Mouse (Mus musculus) 3134 (cell line): ENCODE data around the gene Emx1.
"Not testable (repeated sequence)": the region's sequence is repeated elsewhere in the genome, so short reads cannot be mapped to it uniquely, and the experiment has no call there.

Source experiments
- DNase-seq: peaks from one replicate; pipeline ENCODE4 v3.0.0-alpha.2; 2011; ENCODE audit warnings: low spot score; ENCODE audit not compliant: insufficient read length; ENCODE audit errors: extremely low read depth

Emx1 gene

DNA sequence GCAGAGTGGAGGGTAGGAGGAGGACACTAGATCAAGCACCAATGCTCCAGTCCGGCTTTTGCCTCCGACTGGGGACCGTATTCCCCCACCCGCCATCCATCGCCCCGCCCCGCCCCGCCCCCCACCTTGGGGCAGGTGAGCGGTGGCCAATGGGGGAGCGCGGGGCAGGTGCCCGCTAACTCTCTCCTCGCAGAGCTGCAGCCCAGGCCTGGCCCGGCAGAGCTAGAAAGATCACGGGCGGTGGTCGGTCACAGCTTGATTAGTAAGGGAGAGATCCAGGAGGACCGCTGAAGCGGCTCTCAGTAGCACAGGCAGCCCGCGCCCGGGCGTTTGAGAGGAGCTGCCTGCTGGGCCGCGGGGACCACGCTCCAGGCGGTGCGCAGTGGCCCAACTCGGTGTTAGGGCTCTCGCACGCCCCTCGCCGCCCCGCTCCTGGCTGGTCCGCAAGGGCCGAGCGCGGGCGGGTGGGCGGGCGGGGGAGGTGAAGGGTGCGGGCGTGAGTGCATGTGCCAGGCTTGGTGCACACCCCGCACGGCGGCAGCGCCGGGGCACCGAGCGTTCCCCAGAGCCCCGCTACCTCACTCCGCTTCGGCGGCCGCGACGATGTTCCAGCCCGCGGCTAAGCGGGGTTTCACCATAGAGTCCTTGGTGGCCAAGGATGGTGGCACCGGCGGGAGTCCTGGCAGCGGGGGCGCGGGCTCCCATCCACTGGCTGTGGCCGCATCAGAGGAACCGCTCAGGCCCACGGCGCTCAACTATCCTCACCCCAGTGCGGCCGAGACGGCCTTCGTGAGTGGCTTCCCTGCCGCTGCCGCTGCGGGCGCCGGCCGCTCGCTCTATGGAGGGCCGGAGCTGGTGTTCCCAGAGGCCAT, at the start of gene Emx1:
TSS of gene Emx1 (plus strand) at position 99 of the 872 bp plus-strand sequence.
- DNase-seq, result no peak

DNA sequence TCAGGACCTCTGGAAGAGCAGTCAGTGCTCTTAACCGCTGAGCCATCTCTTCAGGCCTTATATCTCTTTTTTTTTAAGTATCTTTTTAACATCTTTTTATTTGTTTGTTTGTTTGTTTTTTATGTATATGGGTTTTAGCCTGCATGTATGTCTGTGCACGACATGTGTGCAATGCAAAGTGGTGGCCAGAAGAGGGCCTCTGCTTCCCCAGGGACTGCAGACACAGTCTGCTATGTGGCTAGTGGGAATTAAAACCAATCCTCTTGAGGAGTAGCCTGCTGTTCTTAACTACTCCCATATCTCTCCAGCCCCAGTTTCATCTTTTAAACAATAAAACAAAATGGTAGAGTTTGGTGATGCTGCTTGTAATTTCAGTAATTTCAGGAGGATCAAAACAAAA, 47.7 kb upstream of the Emx1 start:
- no peak for DNase-seq

DNA sequence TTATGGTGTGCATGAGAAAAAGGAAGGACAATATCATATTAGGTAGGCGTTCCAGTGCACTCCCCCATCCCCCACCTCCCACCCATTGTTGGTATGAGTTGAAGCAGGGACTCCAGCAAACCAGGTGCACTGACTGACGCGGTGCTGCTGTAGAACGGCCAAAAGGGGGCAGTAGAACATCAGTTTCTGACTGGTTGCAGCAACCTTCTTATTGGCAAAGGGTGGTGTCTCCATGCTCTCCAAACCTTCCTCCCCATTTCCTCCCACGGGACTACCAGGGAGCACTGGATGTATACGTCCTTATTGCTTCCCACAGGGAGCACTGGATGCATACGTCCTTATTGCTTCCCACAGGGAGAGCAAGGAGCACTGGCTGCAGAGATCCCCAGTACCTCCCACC, 46.2 kb upstream of the Emx1 start:
- DNase-seq, result peak; percentile 51

DNA sequence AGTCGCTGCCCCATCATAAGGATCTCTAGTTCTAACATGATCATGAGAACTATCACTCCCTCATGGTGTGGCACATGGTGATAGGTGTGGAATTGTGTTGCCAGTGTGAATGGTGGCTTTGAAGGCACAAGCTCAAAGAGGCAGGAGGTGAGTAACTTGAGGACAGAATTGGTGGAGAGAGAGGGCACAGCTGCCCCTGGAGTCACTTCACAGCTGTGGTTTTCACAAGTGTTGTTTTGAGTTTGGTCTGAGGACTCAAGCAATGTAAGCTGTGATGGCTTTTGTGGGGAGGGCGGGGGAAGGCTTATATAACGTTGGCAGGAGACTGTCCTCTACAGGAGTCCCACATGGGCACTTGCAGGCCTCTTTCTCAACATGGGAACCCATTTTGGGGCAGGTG, 42.8 kb upstream of the Emx1 start:
- no peak for DNase-seq

DNA sequence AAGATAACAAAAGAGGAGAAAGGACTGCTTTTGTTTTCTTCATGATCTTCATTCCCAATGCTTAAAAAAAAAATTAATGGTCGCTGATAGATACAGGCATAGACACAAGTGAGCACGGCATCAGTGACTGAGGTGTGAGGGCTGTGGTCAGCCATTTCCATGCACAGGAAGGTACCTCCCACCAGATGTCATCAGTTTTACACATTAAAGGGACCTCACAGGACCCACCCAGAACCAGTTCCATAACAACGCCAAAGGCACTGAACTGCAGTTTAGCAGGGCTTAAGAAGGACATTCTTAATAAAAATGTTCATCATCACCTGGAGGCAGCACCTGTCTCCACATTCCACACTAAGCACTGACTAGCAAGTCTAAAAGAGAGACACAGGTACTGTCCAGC, 39.6 kb upstream of the Emx1 start:
- DNase-seq, result no peak

DNA sequence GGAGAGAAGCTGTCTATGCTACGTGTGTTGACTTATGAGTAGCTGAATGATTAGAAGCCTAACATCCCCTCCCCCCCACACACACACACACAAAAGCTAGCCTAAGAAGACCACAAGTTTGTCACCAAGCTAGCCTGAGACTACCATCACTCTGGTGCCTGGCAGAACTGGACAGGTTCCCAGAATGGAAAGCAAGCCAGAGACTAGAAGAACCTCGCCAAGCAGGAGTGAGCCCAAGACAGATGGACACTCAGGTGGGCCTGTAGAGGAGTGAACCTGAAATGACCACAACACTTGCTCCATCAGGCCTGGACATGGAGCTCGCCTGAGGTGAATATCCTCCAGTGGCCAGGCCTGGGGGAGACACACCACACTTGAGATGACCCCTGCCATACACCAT, 36.9 kb upstream of the Emx1 start:
- DNase-seq, result no peak

DNA sequence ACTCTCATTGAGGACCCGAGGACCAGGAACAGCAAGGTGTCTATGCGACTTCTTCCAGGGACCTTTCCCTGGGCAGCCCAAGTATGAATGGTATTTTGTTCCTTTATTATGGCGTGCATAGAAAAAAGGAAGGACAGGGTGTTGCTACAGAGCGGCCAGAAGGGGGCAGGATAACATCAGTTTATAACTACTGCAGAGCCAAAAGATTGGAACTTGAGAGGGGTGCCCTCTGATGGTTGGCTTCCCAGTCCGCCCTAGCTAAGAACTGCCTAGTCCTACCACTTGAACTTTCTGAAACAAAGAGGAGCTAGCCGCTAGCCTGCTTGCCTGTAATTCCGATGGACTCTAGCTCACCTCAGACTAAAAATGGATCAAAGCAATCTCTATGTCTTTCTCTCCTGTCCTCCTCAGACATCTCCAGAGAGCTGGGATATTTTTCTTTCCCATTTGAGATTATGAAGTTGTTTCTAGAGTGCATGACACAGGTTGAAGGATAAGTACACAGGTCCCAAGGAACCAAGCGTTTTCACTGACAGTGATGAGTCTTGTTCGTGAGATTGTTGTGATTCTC, 33.2 kb upstream of the Emx1 start:
- DNase-seq, result peak; percentile 38

DNA sequence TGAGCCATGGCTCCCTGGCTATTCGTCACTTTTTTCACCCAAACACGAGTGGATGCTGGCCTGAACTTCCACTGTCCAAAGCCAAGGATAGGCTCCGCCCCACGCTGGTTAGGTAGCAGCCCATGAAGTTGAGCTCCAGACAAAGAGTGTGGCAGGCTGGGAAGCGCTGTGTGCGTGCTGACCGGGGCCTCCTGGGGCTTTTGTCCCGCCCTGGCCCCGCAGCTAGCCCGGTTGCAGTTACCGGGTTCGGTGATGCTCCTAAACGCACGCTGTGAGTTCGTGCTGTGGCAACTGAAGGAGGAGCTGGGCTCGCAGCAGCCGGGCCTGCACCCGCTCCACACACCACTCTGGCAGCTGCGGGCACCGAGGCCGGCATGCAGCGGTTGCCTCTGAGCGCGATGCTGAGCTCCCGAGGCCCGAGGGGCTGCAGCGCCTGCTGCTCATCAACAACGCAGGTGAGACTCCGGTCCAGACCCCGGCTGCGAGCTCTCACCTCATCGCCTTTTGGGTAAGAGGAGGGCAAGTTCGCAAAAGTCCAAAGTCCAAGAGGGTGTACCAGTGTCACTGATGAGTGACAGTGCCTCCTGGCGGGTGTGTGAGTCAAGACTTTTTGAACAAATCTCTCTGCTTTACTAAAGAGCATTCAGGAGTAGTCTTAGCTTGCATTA, 32.2 kb upstream of the Emx1 start:
- peak; percentile 80 for DNase-seq

DNA sequence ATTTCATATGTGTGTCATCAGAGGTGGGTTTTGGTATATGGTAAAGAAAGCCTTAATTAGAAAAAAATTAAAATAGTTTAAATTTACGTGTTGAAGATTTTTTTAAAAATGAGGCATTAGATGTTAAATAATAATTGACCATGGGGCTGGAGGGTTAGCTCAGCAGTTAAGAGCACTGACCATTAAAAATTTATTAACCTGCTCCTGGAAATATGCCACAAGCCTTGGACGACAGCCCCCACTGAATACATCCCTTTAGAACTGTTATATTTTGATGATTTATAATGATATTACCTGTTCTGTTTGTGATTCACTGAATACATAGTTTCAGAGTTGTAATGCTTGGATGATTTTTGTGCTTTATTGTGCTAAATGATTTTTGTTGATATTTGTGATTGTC, 30.7 kb upstream of the Emx1 start:
- not testable (repeated sequence) for DNase-seq

DNA sequence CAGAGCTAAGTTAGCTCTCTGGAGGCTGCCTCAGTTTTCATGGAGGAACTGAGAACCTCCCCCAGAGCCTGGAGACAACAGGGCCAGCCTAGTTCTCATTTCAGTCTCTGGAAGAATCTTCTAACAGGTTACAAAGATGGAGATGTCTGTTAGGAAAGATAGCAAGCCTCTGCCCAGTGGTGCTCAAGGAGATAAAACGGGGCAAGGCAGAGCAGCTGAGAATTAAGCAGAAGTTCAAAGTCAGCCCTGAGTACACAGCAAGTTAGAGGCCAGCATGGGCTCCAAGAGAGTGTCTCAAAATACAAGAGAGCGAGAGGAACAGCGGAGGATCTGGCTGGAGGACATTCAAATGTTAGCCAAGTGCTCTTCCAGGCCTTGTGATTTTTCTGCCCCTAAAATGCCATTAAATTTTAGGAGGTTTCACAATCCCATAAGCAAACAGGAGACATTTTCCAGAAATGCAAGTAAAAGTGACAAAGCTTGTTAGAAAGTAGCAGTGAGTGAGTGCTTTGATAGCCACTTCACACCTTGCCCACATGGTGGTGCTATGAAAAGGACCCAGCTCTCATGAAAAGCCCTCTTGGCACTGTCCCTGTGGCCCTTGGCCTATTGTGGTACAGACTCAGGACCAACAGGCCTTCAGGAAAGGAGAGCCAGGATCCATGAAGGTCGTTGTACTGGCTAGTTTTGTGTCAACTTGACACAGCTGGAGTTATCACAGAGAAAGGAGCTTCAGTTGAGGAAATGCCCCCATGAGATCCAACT, 29.0 kb upstream of the Emx1 start:
- DNase-seq, result not testable (repeated sequence)

DNA sequence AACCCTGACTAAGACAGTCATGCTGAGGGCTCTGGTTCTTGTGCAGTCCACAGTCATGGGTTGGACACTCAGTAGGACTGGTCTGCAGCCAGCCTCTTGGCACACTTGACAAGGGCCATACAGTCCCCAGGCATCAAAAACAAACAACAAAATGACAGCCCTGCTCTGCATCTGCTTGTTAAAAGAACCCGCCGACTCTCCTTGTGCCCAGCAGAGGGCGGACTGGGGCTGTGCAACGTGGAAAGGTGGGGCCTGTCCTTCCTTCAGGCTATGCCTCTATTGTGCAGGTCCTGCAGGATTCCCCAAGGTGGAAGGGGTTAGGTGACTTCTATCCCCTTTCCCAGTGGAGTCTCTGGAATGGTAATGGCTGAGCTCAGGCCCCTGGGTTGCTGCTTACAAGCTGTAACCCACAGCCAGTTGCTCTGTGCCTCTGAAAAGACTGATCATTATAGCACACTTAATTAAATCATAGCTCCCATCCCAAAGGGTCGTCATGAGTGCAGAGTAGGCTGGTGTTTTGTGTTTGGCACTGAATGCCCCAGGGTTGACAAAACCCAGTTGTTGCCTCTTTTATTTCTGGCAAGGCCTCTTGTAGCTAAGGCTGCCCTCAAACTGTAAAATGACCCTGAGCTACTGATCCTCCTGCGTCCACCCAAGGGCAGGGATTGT, 28.0 kb upstream of the Emx1 start:
- DNase-seq, result peak; percentile 21

DNA sequence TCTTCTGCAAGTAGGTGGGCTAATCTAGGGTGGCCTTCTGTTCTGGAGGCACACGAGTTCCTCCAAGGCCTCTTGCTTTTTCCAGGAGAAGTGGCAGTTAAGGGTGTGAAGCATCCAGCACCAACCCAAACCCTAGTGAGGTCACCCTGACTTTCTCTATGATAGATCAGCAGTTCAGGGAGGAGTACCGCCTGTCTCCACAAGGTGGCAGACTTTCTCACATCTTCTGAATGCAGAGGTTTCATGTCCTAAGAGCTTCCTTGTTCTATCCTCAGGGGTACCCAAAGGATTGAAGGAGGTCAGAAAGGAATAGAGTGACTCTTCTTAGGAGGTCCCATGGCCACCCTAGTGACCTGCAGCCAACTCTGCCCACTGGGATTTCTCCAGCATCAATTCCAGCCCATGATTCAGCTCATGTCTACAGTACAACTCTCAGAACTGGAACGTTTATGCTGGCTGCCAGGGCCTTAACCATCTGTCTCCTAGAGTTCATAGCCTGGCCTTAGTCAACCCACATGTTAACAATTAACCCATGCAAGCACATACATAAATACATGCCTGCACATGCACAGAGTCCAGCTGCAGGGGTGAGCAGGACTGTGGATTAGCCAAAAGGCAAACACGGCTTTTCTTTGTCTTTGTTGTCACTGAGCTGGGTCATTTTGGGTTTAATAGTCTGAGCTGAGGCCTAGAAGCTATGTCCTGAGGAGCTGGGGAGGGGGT, 26.9 kb upstream of the Emx1 start:
- DNase-seq, result peak; percentile 32

DNA sequence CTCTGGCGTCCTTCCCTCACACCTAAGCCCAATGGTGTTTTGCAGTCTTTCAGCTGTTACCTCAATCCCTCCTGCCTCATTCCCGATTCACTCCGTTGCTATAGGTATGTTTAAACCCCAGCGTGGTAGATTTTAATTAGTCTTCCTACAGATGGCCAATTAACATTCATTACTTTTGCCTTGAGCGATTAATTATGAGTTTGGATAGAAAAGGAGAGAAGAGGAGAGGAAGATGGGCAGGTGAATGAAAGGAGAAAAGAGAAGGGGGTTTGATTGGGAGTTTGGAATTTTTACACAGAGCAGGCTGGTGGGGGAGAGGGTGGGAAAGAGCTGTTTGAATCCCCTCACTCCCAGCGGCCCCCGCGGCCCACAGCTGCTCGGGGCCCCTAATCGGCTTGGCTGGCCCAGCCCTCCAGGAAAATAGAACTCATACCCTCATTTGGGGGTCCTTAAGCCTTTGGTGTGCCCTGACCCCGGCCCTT, 21.8 kb upstream of the Emx1 start:
- DNase-seq, result no peak

DNA sequence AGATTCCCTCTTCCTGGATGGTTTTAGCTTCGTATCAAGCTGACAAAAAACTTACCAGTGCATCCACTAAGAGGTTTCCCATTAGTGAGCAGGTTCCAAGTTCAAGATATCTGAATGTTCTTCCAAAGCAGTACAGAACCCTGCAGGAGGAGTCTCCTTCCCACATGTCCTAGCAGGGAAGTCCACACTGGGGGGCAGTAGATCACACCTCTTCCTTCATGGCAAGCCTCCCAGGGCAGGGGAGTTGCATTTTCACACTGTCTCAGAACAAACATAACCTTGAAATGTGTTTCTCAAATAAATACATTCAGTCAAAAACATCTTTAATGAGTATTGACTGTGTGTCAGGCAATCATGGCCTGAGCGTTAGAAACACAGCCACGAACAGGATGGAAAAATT, 7.7 kb upstream of the Emx1 start:
- DNase-seq, result no peak

DNA sequence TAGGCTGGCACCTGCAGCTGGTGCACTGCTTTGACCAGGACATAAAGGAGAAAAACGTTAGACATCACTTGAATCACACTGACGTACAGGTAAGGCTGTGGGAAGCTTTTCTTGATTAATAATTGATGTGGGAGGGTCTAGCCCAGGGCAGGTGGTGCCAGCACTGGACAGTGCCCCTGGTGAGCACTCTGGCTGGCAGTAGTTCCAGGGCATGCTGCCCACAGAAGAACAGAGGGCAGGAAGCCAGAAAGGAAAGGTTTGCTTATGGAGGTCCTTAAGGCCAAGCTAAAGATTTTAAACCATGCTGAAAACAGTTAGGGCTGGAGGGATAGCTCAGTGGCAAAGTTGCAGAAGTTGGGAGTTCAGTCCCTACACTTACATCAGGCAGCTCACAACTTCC, 7.2 kb upstream of the Emx1 start:
- no peak for DNase-seq

DNA sequence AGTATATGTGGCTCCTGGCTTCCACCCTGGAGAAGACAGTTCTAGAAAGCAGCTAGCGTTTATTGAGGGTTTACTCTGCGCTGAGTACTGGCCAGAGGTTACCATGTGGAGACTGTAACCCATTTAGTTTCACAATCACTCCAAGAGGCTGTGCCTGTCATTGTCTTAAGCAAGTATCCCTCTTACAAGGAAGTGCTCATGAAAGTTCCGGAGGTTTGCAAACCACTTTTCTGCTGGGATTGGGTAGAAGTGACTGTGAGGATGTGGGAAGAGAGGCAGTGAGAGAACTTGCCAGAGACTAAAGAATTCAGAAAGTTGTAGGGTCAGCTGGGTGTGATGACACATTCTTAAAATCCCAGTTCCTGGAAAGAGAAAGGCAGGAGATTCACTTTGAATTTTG, 3.3 kb upstream of the Emx1 start:
- no peak for DNase-seq

DNA sequence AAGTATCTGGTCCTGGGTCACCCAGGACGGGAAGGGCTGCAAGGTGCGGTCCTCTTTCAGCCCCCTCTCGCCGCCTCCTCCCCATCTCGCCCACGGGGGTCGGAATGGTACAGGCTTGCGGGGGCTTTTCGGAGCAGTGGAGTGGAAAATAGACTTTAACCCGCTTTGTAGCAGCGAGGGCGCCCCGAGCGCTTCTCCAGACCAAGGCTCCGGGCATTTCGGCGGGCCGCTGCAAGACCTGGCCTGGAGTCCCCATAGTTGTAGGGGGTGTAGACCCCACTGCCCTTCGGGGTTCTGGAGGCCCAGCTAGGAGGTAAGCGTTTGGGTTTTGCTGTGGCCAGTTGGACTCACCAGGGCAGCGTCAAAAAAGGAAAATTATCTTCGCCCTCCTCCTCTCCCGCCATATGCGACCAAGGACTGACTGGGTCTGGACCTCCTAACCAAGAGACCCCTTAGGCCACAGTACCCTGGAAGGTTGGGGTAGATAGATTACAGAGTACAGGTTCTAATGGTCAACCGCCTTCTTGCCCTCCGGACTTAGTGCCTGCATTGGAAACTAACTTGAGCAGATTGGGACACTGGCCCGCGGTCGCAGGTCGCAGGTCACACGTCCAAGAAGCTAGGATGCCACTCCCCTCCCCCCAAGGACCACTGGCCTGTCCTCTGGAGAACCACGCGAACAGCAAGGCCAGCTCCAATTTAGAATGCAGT, 1.1 kb upstream of the Emx1 start:
- DNase-seq, result no peak

DNA sequence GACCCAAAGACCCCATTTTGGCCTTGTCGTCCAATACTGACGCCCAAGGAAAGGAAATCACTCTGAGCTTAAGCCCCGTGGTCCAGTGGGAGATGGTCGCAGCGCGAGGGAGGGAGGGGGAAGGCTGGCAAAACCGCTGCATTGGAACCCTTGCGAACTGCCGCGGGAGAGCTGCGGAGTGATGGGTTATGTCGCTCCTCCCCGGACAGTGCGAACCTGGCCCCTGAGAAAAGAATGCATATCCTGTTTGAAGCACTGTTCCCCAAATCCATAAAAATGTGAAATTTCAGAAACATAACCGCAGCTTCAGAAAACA, 536 bp upstream of the Emx1 start:
- no peak for DNase-seq
